Mouse (Mus musculus) layer of hippocampus, postnatal 25 days (tissue): ENCODE measurements at regions not wholly inside any gene's neighbourhood (a gene's known extent, or its start where the extent isn't known, plus 50 kb on each side); places are given as distances from the start of the nearest gene placed in this dataset.

Source experiments
- DNase-seq, 2 experiments: peaks; one replicate each; pipeline ENCODE4 v3.0.0; 2022; ENCODE audit warnings: mixed read lengths in 2 of 2, low spot score in 1 of 2; ENCODE audit errors: extremely low spot score in 1 of 2

DNA sequence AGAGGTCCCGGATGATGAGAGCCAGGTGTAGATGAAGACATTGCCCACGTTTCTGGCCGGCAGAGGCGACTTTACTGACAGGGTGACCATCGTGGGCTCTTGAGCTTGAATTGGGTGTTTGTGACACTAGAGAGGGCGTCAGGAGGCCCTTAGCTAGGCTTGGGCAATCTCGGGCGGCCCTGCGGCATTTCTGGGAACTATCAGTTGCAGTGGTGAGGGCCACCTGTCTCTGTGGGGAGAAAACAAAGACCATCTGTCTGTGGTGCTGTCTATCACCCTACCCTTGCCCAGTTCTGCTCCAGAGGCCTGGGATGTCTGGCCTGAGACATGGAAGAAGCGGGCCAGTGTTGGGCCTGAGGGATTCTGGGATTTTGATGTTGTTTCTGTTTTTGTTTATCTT, 66.2 kb upstream of the Slc6a6 start:
- no peak for DNase-seq

DNA sequence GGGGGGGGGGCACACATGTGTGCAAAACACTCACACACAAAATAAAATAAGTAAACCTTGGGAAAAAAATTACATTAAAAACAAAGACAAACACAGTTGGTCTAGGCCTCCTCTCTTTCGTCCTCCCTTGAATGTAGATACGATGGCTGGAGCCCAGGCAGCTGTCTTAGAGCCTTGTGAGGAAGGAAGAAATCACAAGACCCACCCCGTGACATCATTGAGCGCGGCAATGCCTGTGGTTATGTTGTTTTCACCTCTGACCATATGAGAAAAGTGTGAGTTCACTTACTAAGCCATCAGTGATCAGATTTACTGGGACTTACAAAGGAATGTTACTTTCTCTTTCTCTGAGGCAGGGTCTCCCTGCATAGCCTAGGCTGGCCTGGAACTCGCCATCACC, 64.8 kb upstream of the Slc6a6 start:
- DNase-seq: no peak

DNA sequence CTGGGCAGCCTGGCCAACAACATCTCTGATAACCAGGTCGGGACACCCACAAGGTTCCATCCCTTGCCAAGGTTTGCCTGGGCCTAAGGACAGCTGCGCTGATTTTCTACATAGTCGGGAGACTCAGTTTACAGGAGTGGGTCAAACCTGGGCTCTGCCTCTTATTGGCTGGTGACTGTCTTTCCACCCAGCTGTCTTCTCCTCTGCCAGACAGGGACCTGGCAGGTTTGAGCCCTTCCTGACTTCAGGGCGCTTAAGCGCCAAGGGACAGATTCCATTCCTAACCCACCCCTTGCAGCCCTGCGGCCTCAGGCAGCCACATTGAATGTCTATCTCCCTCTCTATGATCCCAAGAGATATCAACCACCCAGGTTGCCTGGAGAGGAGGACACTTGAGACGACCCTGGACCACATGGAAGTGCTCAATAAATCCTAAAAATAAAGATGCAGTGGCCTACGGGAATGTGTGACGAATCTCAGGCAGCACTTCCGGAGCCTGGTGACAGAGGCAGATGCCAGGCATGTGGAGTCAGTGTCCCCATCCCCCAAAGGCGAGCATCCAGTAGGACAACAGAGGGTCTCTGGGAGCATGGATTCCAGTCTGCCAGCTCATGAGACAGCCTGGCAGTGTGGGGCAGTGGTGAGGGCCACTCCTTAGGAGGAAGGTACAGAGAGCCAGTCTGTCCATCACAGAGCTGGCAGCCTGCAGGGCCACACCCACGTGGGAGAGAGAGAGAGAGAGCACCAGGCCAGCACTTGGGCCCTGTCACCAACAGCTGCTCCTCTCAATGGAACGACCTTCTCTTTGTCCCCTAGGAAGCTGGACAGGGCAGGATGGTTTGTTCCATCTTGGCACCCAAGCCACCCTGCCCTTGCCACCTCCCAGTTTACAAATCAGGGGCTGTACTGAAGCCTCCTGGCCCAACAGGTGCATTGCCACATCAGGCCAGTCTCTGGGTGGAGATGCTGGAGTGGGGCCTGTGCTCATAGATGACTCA, 63.8 kb upstream of the Slc6a6 start:
- DNase-seq: no peak

DNA sequence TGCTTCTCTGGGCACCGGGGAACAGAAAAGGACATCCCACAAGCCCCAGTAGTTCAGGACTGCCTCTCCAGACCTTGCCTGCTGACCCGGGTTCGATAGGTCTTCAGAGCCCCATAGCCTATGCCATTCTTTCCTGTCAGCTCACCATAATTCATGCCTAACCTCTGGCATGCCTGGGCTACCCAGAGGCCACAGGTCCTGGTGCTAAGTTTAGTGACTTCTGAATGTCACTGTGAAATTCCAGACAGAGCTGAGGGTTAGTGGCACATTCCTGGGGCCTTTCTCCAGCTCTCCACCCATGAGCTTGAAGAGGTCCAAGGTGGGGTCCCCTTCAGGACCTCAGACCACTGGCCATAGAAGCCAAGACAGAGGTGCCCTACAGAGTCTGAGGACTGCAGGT, 62.4 kb upstream of the Slc6a6 start:
- DNase-seq: no peak

DNA sequence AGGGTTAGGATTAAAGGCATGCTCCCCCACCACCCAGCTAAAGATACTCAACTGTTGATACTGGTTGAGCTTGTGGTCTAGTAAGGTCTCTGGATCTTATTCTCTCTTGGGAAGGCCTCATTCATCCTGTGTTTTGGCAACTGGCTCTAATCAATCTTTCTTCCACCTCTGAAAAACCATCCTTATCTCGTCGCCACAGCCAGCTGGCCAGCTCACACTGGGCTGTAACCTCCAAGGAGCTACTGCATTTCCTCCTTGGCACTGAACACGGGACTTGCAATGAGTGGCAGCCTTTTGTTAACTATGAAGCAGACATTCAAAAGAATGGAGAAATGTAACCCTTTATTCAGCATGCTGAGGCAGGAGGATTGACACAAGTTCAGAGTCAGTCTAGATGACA, 61.4 kb upstream of the Slc6a6 start:
- no peak for DNase-seq

DNA sequence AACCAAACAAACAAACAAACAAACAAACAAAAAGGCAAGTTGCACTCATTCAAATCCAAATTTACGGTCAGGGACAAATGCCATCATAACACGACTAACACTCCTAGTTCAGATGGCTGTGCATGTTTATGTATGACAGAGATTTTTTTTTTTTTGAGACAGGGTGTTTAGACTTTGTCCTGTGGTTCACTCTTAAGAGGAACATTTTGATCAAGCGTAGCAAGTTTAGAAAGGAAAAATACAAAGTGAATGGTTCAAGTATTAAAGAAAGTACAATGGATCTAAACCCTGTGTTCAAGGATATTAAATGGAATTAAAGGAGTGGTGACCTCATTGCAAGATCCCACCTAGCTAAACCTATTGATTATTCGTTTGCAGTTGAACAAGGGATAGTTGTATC, 60.2 kb upstream of the Slc6a6 start:
- DNase-seq: no peak

DNA sequence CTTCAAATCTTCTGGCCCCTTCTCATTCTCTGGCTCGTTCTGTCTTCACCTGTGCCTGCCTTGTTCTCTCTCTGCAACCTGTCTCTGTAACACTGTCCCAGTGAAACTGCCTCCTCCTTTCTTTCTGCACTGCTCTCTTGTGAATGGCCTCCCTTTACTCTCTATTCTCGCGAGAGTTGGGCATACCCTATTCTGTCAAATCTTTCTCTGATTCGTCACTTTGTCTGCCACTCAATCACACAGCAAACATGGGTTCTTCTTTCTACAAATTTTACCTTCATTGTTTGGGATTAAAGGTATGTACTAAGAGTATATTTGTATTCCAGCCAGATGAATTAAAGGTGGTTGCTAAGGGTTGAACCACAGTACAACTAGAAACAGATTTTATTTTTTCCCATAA, 54.6 kb upstream of the Slc6a6 start:
- no peak for DNase-seq

DNA sequence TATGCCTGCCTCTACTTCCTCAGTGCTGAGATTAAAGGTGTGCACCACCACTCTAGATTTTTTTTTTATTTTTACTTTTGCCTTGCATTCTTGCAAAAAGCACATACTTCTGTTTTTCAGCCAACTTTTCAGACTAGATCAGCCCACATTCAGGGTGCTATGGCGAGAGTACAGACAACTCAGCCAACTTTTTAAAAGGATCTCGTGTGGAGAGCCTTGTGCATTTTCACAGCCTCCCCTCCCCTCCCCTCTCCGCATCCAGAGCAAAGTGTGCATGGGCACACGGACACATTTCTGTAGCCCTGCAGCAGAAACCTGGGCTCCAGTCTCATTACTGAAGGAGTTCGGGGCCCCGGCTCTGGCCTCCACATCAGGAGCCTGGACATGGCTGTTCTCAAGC, 52.6 kb upstream of the Slc6a6 start:
- DNase-seq: no peak
